ENCODE assay signal across 28 mouse cellular contexts in genomic region chr2:156309948-156310347, GRCm38 (mm10). TPM values are rescaled to one million over a fixed set of nuclear protein-coding genes. Genes with fewer than 3 reads are reported as not detected.
"Had no signal": no experiment of that assay in that cellular context is flagged by ENCODE, and none has a peak within 500 bp of the region (broad histone marks: within the 10 kb centered on the region; RNA-seq: fewer than 3 reads in every experiment).

No protein-coding gene starts in this region.

- H3K4me3 ChIP-seq: embryonic facial prominence, embryonic 10.5 days; embryonic facial prominence, embryonic 12.5 days; embryonic facial prominence, embryonic 13.5 days; embryonic facial prominence, embryonic 15.5 days; erythroblast, embryonic 14.5 days; forebrain, embryonic 10.5 days; forebrain, embryonic 12.5 days; forebrain, embryonic 13.5 days; forebrain, embryonic 15.5 days; gastrocnemius, adult 2 months; heart, adult 2 months had no signal

- H3K9ac ChIP-seq: embryonic facial prominence, embryonic 12.5 days; embryonic facial prominence, embryonic 13.5 days; embryonic facial prominence, embryonic 15.5 days; forebrain, embryonic 12.5 days; forebrain, embryonic 13.5 days; forebrain, embryonic 15.5 days; forebrain, postnatal 0 days had no signal

- DNase-seq: cerebellum, adult 2 months; cerebellum, adult 8-10 months; cerebellum, adult 9-10 months; cerebellum, adult 9-11 months; cerebellum, postnatal 10 days; cerebellum, postnatal 14 days; cerebellum, postnatal 25 days; cerebellum, postnatal 36 days; embryo, embryonic 11 days; forebrain, postnatal 0 days; gastrocnemius, adult 2 months; gastrocnemius, postnatal 10 days; gastrocnemius, postnatal 14 days; gastrocnemius, postnatal 25 days; gastrocnemius, postnatal 36 days; heart, adult 18-20 months; heart, adult 2 months had no signal

- H3K4me2 ChIP-seq: embryonic facial prominence, embryonic 12.5 days; embryonic facial prominence, embryonic 13.5 days; embryonic facial prominence, embryonic 15.5 days; forebrain, embryonic 12.5 days; forebrain, embryonic 13.5 days; forebrain, embryonic 15.5 days had no signal

- H3K27me3 ChIP-seq: embryonic facial prominence, embryonic 12.5 days; embryonic facial prominence, embryonic 13.5 days; embryonic facial prominence, embryonic 15.5 days; forebrain, embryonic 12.5 days; forebrain, embryonic 13.5 days; forebrain, embryonic 15.5 days had no signal

- ATAC-seq: forebrain, embryonic 13.5 days; forebrain, embryonic 14.5 days; forebrain, embryonic 15.5 days; forebrain, embryonic 16.5 days; forebrain, postnatal 0 days had no signal

- H3K9me3 ChIP-seq: embryonic facial prominence, embryonic 10.5 days; embryonic facial prominence, embryonic 12.5 days; embryonic facial prominence, embryonic 13.5 days; embryonic facial prominence, embryonic 15.5 days; forebrain, embryonic 10.5 days; forebrain, embryonic 12.5 days; forebrain, embryonic 13.5 days; forebrain, embryonic 15.5 days had no signal

- H3K27ac ChIP-seq: embryonic facial prominence, embryonic 10.5 days; embryonic facial prominence, embryonic 12.5 days; embryonic facial prominence, embryonic 13.5 days; embryonic facial prominence, embryonic 15.5 days; forebrain, embryonic 10.5 days; forebrain, embryonic 12.5 days; forebrain, embryonic 13.5 days; forebrain, embryonic 15.5 days; gastrocnemius, adult 2 months; heart, adult 2 months had no signal

RNA-seq across cellular contexts. Expression of gene Cnbd2, which starts 2.2 kb away (rescaled TPM):
- polyA plus RNA-seq: erythroblast, embryonic 14.5 days had no signal
